Mouse (Mus musculus) thymus, postnatal 0 days (tissue): ENCODE data around the gene Bok. TPM values are rescaled to one million over a fixed set of nuclear protein-coding genes. Genes with fewer than 3 reads are reported as not detected.

Experiments used
- DNase-seq: peaks from one replicate; pipeline ENCODE4 v3.0.0-alpha.2; 2015; ENCODE audit warnings: low spot score
- polyA plus RNA-seq: library from polyadenylated mRNA; unstranded; fragments of >200 nt; fragmentation: Nextera tagmentation; extraction: Ambion mirVana; gene quantifications from 2 replicates; pipeline ENCODE4 v1.2.1, GENCODE M21; 2015

Bok gene
- polyA plus RNA-seq, 1 experiment from 2014 or later = 32.3 TPM

DNA sequence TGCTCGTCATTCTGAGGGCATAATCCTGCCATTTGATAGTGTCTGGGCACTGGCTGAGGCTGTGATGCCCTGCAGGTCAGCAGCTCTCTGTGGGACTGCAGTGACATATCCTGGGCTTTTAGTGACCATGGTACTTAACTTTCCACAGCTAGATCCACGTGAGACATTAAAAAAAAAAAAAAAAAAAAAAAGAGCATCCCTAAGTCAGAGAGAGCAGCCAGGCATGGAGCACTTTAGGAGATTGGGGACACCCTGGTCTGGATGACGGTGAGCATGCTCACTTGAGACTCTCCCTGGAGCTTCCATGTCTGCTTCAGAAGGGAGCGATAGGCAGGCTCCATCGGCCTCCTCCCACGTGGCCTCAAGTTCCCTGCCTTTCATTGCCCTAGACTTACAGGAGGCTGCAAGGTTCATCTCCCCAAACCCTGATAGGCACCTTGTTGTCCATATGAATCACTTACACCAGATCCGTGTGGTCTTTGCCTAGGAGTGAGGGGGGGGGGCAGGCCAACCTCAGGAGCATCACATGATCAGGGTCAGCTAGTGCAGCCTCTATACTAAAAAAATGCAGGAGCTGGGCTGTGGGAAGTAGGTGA is 4.5 kb downstream of the Bok start:
- no peak for DNase-seq

DNA sequence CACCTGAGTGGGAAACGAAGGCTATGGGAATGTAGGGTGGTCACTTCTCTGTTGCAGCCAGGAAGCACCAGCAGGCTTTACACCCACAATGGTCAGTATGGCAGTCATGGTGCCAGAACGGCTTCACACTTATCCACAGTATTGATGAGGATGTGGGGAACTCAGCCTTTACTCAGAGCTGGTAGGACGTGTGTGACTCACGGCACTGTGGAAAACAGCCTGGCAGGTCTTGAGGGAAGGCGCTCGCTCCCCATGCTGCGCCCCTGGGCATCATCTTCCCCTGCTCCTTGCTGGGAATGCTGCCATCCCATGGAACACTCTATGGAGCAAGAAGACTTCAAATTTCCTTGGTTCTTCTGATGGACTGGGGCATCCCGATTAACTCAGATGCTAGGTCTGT is 5.6 kb downstream of the Bok start:
- no peak for DNase-seq

DNA sequence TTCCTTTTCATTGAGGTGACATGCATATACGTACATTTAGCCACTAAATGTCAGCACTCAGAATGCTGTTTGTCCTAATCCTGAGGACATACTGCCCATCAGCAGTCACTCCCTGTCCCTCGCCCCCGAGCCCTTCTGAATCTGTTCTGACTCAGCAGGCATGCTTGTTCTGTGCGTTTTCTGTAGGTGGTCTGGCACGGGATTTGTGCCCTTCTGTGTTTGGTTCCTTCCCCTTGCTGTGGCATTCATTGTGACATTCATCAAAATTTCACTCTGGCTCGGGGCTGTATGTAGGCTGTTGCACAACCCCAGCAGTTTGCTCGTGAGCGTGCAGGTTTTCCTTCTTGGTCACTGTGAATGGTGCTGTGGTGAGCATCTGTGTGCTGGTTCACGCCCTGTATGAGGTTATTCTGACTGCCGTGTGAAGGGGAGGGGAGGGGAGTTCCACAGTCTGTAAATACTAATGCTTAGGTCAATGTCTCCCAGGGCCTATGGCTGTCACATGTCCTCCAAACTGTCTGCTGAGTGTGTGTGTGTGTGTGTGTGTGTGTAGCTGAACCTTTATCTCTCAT is 6.4 kb downstream of the Bok start:
- DNase-seq = no peak

DNA sequence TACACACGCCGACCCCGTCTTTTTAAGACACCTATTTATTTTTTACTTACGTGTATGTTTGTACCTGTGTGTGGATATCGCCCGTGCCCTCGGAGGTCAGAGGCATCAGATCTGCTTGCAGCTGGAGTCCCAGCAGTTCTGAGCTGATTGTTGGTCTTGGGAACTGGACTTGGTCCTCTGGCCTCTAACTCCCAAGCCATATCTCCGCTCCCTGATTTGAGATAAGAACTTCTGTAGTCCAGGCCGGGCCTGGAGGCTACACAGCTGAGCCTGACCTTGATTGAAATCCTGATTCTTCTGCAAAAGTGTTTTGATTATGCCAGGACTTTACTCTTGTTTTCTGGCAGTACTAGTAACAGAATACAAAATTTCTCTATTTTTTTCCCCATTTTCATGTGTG is 7.3 kb downstream of the Bok start:
- DNase-seq = no peak

DNA sequence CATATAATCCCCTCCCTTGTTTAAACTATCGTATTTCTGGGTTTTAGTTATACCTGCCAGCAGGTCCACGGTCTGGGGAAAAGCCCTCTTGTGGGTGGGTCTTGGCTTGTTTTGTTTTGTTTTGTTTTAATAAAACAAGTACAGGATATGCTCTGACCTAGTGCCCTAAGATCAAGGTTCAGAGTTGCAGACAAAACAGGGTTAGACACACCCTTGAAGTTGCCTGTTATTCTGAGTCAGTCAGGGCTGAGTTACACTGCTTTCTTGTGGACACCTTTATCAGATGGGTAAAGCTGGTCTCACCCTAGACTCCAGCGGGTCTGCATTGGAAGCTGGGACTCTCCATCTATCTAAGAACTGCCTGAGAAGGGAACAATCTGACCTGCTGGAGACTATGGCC is 8.0 kb downstream of the Bok start:
- no peak for DNase-seq

DNA sequence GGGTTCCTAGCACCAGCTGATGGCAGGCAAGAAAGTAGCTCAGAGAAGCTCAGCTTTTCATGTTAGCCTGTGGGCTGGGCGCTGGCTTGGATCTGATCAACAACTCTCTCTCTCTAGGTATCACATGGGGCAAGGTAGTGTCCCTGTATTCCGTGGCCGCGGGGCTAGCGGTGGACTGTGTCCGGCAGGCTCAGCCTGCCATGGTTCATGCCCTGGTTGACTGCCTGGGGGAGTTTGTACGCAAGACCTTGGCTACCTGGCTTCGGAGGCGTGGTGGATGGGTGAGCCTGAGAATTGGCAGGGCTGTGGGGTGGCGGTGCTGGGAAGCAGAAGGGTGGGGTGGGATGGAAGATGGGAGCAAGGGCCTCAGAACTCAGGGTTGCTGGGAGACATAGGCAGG is 8.5 kb downstream of the Bok start:
- no peak for DNase-seq

DNA sequence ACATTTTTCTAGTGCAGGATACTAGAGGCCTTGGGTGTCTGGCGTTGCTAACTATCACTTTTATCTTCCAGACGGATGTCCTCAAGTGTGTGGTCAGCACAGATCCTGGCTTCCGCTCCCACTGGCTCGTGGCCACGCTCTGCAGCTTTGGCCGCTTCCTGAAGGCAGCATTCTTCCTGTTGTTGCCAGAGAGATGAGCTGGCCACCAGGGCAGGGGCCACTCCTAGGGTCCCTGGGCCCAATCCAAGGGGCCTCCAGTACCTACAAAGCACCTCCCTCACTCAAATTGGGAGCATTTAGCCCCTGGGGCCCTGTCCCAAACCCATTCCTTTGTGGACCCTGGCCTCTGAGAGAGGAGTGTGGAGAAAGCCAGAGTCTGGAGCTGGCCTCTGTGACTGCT is 9.5 kb downstream of the Bok start:
- no peak for DNase-seq

DNA sequence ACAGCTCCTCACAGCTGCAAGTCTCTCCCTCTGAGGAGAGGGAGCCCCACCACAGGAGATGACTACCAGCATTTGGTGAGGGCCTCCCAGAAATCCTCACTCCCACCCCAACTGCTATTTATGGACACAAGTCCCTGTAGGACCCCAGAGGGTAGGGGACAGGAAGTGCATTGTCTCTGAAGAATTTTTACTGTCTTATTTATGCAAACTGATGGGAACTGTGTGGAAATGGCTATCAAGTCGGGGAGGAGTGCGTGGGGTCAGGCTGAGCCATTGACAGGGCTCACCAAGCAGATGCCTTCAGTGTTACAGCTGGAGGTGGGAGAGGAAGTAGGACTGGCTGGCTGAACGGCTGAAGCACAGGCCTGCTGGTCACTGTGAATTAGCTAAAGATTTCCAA is 11.9 kb downstream of the Bok start:
- DNase-seq = no peak

DNA sequence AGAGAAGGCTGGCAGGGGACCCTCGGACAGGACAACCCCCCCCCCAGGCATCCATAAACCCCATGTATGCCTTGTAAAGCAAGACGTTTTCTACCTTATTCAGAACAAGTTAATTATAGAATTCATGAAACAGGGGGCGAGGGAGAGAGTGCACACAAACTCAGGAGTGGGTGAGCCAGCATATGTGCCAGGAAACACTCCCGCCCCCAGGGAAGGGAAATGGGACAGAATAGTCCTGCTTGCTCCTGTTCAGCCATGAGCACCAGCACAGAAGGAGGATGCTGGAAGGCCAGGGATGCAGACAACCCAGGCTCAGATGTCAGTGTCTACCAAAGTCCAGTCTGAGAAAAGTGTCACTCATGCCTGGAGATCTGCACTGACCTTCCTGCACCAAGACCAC is 13.7 kb downstream of the Bok start:
- no peak for DNase-seq

DNA sequence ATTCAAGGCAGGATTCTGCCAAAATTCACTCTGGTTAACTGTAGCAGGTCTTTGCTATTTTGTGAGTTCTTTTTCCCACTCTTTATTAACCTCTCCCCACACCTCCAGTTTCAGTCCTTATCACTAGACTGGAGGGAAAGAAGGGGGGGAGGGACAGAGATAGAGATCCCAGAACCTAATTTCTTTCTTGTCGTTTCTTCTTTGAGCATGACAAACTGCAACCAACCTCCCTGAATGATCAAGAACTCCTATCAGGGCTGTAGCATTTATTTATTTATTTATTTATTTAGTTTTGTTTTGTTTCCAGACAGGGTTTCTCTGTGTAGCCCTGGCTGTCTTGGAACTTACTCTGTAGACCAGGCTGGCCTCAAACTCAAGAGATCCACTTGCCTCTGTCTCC is 16.6 kb downstream of the Bok start:
- no peak for DNase-seq

DNA sequence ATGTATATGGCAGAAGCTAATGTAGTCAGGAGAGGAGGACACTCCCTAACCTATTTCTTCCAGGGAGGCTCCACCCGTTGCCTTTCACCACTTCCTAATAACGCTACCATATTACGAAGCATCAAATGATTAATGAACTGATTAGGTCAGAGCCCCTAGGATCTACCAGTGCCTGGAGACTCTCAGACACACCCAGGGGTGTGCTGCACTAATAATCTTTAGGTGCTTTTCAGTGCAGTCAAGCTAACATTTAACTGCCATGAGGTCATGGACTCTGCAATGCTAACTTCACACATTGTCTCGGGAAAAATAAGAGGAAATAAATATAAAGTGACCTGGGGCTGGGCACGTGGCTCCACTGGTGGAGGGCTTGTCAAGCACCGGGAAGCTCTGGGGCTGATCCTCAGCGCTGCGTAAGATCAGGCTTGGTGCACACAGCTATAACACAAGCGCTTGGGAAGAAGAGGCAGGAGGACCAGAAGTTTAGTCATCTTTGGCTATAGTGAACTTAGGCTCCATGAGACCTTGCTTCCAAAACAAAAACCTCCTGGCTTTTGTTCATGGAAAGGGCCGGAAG is 18.1 kb downstream of the Bok start:
- no peak for DNase-seq

DNA sequence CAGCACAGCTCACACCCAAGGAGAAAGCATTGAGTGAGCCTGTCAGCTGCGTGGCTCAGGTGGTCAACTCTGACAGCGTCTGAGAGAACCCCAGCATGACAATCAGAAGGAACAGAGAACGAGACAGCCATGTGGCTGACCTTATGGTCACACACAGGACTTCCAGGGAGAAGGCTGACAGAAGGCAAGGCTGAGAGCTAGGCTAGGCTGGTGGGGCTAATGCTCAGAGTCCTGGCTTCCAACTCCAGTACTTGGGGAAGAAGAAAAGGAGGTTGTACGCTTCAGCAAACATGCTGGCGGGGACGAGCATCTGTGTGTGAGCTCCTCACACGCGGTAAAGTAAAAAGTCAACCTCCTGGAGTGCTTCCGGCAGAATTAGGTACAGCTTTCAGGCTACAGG is 18.9 kb downstream of the Bok start:
- no peak for DNase-seq

DNA sequence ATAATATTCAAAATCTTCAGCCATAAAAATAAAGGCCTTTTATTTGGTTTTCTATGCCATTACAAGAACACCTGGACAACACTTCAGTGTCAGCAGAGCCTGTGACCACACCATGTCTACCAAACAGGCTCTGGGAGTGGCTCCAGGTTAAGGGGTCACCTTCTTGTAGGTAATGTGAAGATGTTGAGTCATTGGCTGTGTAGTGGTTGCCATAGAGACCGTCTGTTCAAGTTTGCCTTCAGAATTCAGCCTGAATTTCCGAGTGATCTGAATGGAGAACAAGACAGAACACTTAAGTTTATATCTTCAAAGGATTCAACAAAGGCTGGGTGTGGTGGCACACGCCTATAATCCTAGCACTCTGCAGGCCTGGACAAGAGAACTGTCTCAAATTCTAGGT is 19.9 kb downstream of the Bok start:
- no peak for DNase-seq

DNA sequence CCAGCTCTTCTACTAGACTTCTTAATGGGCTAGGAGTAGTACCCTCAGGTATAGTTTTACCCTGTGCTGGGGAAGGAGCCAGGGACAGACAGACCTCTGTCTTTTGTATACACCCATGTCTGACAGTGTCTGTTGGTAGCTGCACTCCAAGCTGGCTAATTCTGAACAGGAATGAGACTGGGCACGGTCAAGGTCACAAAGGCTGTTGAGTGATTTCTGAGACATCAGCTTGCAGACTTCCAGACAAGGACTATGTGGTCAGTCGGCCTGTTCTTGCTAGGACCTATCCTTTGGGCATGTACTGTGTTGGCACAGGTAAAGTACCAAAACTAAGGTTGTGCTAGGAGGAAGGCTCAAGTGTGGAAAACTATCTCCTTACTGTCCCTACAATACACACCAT is 30.7 kb downstream of the Bok start:
- no peak for DNase-seq

DNA sequence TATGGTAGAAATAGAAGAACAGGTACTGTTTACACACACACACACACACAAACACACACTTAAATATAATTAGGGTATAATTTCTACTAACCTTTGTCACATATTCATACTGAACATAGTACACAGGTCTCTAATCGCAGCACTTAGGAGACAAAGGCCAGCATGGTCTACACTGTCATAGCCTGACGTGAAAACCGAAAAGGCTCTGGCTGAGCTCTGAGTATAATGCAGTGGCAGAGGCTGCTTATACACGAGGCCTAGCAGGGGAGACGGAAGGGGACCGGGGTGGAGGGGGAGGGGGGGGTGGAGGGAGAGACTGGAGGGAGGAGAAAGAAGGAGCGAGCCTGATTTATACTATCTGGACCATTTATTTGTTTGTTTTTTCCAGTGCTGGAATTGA is 36.1 kb downstream of the Bok start:
- DNase-seq = no peak

DNA sequence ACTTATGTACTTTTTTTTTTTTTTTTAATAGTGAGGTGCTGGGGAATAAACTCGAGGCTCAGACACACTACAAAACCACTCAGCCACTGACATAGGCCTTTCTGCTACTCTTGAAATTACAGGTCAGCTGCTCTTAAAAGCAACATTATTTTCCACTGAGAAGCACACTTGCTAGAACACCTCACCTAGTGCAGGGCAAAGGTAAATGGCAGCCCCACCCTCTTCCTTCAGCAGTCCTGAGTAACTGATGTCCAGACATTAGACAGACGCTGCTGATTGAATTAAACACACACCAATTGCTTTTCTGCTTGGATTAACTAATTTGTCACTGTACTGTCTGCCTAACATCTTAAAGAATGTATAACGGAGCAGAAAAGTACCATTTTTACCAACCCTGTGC is 39.2 kb downstream of the Bok start:
- DNase-seq = no peak

DNA sequence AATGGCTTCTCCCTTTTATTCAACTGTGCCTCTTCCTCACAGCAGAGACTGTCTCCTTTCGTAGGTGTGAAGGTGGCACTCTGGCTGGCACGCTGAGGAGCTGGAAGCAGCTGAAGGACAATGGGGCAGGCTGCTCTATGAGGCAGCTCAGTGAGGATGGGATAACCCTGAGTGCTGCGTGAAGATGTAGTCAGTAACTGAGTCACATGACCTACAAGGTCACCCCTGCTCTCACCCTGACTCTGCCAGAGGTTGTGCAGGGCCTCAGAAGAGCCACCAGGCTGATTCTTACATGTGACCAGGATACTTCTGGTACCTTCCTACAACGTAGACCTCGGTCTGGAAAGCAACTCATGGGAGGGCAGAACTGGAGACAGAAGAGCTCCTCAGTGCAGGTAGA is 40.2 kb downstream of the Bok start:
- no peak for DNase-seq

DNA sequence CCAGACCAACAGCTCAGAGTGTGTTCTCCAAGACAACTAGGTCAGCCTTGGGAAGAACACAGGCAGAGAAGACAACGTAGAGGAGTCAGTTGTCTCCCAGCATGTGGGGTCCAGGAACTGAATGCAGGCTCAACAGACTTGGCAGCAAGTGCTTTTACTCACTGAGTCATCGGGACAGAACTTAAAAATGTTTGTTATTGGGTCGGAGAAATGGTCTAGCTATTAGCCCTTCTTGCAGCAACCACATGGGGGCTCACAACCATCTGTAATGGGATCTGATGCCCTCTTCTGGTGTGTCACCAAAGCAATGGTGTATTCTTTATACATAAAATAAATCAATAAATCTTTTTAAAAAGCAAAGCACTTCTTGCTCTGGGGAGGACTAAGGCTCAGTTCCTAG is 40.7 kb downstream of the Bok start:
- no peak for DNase-seq

DNA sequence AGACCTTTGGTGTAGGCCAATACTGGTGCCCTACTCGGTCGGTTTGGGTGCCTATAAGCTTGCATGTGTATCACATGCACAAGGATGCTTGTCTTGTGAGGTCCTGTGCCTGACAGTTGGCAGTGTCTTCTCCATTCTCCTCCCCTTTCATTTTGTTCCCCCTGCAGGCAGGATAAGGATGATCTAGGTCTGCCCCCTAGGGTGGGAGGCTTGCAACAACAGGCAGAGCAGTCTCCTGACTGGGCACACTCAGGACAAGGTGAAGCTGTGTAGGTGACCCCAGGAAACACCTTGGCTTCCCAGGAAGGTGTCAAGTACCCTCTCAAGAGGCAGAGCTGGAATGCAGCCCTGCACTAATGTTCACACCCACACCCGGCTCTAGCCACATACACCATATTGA is 41.5 kb downstream of the Bok start:
- DNase-seq = peak; percentile 44

DNA sequence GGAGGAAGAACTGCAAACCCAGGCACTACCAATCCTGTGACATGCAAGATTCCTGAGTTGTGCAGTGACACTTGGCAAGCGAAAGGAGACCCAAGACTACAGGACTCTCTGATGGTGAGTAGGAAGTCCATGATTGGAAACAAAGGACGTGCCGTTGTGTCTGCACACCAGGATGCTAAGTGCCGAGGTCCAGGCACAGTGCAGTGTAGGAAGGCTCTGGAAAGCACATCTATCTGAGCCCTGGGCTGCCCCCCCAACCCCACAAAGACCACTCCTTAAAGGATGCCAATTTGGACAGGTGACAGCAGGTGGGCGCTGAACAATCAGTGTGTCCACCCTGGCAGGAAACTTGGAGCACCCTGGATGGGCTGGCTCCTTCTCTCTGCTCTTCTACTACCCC is 45.6 kb downstream of the Bok start:
- no peak for DNase-seq

DNA sequence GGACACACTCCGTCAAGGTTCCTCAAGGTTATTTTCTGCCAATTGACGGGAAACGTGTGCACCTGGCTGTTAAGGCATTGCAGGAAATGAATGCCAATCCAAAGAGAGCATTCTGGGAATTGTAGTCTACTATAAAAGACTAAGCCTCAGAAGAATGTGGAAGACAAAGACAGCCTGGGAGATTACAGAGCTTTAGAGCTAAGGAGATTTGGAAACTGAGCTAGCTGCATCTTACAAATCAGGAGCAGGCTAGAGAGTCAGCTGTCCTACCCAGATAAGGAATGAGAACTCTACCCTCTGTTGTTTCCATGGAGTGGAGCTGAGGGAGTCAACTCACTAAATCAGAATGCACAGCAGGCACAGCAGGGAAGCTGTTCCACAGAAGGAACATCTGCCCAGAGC is 46.4 kb downstream of the Bok start:
- DNase-seq = no peak

DNA sequence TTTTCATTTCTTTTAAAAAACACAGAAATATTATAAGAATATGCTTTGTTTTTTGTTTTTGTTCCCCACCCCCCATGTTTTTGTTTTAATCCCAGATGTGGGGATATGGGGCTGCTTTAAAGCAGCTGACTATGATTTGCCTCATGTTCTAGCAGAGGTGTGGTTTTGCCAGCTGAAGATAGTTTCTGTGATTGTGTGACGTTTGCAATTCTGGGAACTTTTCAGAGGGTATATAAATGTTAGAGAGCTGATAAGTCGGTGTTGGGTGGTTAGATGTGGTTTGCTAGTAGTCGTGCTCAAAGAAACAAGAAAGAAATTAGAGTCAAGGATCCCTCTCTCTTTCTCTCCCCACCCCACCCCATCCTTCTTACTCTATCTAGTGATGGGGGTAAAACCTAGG is 50.4 kb downstream of the Bok start:
- no peak for DNase-seq

DNA sequence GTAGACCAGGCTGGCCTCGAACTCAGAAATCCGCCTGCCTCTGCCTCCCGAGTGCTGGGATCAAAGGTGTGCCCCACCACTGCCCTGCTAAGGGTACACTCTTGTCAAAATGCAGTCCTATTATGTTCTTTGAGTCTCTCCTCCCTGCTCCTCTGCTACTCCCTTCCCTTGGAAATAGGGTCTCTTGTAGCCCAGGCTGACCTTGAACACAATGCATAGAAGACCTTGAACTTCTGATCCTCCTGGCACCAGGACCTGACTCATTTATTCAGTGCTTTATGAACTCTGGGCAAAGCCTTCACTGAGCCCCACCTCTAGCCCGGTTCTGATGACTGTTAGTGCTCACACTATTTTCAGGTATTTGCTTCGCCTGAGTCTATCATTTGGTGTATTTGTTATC is 52.3 kb downstream of the Bok start:
- DNase-seq = no peak

DNA sequence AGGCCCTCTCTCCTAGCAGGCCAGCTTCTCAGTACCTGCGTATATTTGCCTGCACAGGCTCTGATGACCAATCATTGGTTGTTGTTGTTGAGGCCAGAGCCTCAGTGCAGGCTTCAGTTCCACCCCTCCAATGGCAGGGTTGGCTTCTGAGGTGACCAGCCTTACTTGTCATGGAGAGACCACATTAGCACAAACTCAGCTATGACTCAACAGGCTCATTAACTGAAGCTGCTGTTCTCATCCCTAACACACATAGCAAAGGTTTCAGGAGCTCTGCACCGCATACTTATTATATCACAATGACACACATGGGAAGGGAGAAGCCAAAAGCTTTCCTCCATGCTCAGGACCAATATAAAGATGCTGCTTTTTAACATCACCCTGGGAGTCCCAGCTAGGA is 55.2 kb downstream of the Bok start:
- no peak for DNase-seq
